Mouse (Mus musculus) spleen, embryonic (tissue): Measurements from ENCODE around the gene Slc6a20b.
"Not testable (repeated sequence)": the region's sequence is repeated elsewhere in the genome, so short reads cannot be mapped to it uniquely, and the experiment has no call there.

ENCODE experiments used
- CTCF ChIA-PET: fragments of 350-600 bp; sonication (Branson Sonifier 250); formaldehyde crosslinking; loops from one replicate; lab custom pipeline; 2022; lab: Charles Lee

Gene Slc6a20b

GRCm38 (mm10) chr9:123632281-123632680 lies at the start of gene Slc6a20b:
Slc6a20b (minus strand) TSS chr9:123632565.
- CTCF ChIA-PET = no interaction called here

GRCm38 (mm10) chr9:123679198-123679597 lies 46.8 kb upstream of the Slc6a20b start:
- CTCF ChIA-PET = no interaction called here

GRCm38 (mm10) chr9:123678327-123679105 lies 46.2 kb upstream of the Slc6a20b start, which contains the start of the genes Ccr9 and Slc6a20a:
Ccr9 (plus strand) TSS chr9:123678439.
Slc6a20a (minus strand) TSS chr9:123678885.
- CTCF ChIA-PET = no interaction called here

- CTCF ChIA-PET = no interaction called here
Measured at GRCm38 (mm10) chr9:123665645-123666044, 33.3 kb upstream of the Slc6a20b start.

- CTCF ChIA-PET = not testable (repeated sequence)
Measured at GRCm38 (mm10) chr9:123659986-123660676, 27.8 kb upstream of the Slc6a20b start.

GRCm38 (mm10) chr9:123658981-123659380 lies 26.6 kb upstream of the Slc6a20b start:
- CTCF ChIA-PET = no interaction called here

- CTCF ChIA-PET = interaction anchor here (0.6 kb wide), 2 partner anchors 8 to 117 kb away, joined by 3 read pairs; no protein-coding TSS in a partner anchor
Measured at GRCm38 (mm10) chr9:123657457-123657856, 25.1 kb upstream of the Slc6a20b start.

- CTCF ChIA-PET = no interaction called here
Measured at GRCm38 (mm10) chr9:123651369-123651768, 19.0 kb upstream of the Slc6a20b start.

- CTCF ChIA-PET = no interaction called here
Measured at GRCm38 (mm10) chr9:123649785-123650511, 17.6 kb upstream of the Slc6a20b start.

- CTCF ChIA-PET = no interaction called here
Measured at GRCm38 (mm10) chr9:123640106-123640505, 7.7 kb upstream of the Slc6a20b start.

- CTCF ChIA-PET = no interaction called here
Measured at GRCm38 (mm10) chr9:123638668-123639089, 6.3 kb upstream of the Slc6a20b start.

GRCm38 (mm10) chr9:123638231-123638630 lies 5.9 kb upstream of the Slc6a20b start:
- CTCF ChIA-PET = no interaction called here

GRCm38 (mm10) chr9:123636771-123637170 lies 4.4 kb upstream of the Slc6a20b start:
- CTCF ChIA-PET = no interaction called here

- CTCF ChIA-PET = no interaction called here
Measured at GRCm38 (mm10) chr9:123632993-123633392, 628 bp upstream of the Slc6a20b start.

- CTCF ChIA-PET = no interaction called here
Measured at GRCm38 (mm10) chr9:123631666-123632065, 699 bp downstream of the Slc6a20b start.

- CTCF ChIA-PET = no interaction called here
Measured at GRCm38 (mm10) chr9:123625821-123626220, 6.5 kb downstream of the Slc6a20b start.

GRCm38 (mm10) chr9:123624741-123625140 lies 7.6 kb downstream of the Slc6a20b start:
- CTCF ChIA-PET = interaction anchor here (0.6 kb wide), 1 partner anchor 19 kb away, joined by 4 read pairs; no protein-coding TSS in a partner anchor

GRCm38 (mm10) chr9:123620311-123621098 lies 11.9 kb downstream of the Slc6a20b start:
- CTCF ChIA-PET = no interaction called here

- CTCF ChIA-PET = no interaction called here
Measured at GRCm38 (mm10) chr9:123601529-123601928, 30.8 kb downstream of the Slc6a20b start.

GRCm38 (mm10) chr9:123597376-123597775 lies 35.0 kb downstream of the Slc6a20b start:
- CTCF ChIA-PET = no interaction called here

GRCm38 (mm10) chr9:123596910-123597309 lies 35.5 kb downstream of the Slc6a20b start:
- CTCF ChIA-PET = no interaction called here
